Mouse (Mus musculus): Measurements from ENCODE around the gene Cabp1. TPM values are rescaled to one million over a fixed set of nuclear protein-coding genes. Genes with fewer than 3 reads are reported as not detected.
A peak's percentile ranks its signal among the peaks of the same experiment; 100 is the strongest.

Gene Cabp1
- polyA plus RNA-seq, 1 experiment from 2014 or later = 6.6 TPM

DNA sequence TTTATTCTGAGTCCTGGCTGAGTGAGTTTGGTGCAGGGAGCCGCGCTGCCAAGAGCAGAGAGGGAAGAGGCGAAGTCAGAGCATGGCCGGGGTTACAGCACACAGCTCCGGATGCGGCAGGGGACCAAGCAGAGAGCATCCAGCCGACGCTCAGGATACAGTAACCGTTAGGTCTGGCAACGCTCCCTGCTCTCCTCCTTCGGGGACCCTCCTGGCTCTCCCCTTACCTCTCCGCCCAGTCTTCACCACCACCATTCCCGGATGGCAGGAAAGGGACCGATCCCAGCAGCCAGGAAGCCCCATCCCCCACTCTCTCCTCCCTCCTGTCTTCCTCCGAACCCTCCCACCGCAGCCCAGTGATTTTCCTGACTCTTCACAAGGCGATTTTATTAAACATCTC lies 20.7 kb upstream of the Cabp1 start:
- H3K4me2 ChIP-seq (ENCODE audit: low read length) = peak overlapping the region; percentile 64
- ATAC-seq (ENCODE audit: low FRiP score, low TSS enrichment) (peak; percentile 55; the same call in 1 of the 2 replicates), DNase-seq (peak; percentile 79)
- WGBS = 0% methylated on average over 17 of the region's 17 CpGs
- peak overlapping the region; percentile 71 for H3K27ac ChIP-seq (replicated peaks; ENCODE audit: low read depth, low read length)
- H3K9ac ChIP-seq (replicated peaks; ENCODE audit: low read length) = peak overlapping the region; percentile 64
- H3K4me3 ChIP-seq (replicated peaks; ENCODE audit: low read depth, low read length) = peak overlapping the region; percentile 39
- no peaks in the 10 kb centered on the region for H3K36me3 ChIP-seq (ENCODE audit: control insufficient read depth, insufficient read depth, low read length)
- peaks cover 7% of the 10 kb centered on the region; the same call in 1 of the 2 replicates for H3K4me1 ChIP-seq (ENCODE audit: control insufficient read depth, insufficient read depth, low read length)
- no peaks in the 10 kb centered on the region for H3K27me3 ChIP-seq (ENCODE audit: control insufficient read depth, insufficient read depth, low read length)
- no peaks in the 10 kb centered on the region for H3K9me3 ChIP-seq (ENCODE audit: control insufficient read depth, low read length)

DNA sequence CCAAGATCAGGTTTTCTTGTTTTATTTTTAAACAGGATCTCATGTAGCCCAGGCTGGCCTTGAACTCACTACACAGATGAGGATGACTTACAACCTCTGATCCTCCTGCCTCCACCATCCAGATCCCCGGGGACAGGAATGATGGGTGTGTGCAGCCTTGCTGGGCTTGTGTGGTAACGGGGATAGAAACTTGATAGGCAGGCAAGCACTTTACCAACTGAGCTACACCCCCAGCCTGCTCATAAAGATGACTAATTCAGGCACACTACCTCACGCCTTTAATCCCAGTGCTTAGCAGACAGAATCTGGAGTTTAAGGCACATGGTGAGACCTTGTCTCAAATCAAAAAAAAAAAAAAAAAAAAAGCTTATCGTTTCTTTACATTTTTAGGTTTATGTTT lies 18.7 kb upstream of the Cabp1 start:
- WGBS = 72% methylated on average over 4 of the region's 4 CpGs
- no peak overlapping the region for H3K4me2 ChIP-seq (ENCODE audit: low read length)
- no peak for ATAC-seq (ENCODE audit: low FRiP score, low TSS enrichment)
- H3K4me1 ChIP-seq (ENCODE audit: control insufficient read depth, insufficient read depth, low read length) = peaks cover 7% of the 10 kb centered on the region; the same call in 1 of the 2 replicates
- DNase-seq = no peak
- H3K36me3 ChIP-seq (ENCODE audit: control insufficient read depth, insufficient read depth, low read length) = no peaks in the 10 kb centered on the region
- no peak overlapping the region for H3K27ac ChIP-seq (replicated peaks; ENCODE audit: low read depth, low read length)
- no peaks in the 10 kb centered on the region for H3K9me3 ChIP-seq (ENCODE audit: control insufficient read depth, low read length)
- H3K27me3 ChIP-seq (ENCODE audit: control insufficient read depth, insufficient read depth, low read length) = no peaks in the 10 kb centered on the region
- H3K9ac ChIP-seq (replicated peaks; ENCODE audit: low read length) = no peak overlapping the region
- no peak overlapping the region for H3K4me3 ChIP-seq (replicated peaks; ENCODE audit: low read depth, low read length)

GRCm38 (mm10) chr5:115212451-115212850 lies 18.3 kb upstream of the Cabp1 start:
- DNase-seq = no peak
- H3K4me1 ChIP-seq (ENCODE audit: control insufficient read depth, insufficient read depth, low read length) = peaks cover 7% of the 10 kb centered on the region; the same call in 1 of the 2 replicates
- no peak overlapping the region for H3K4me3 ChIP-seq (replicated peaks; ENCODE audit: low read depth, low read length)
- ATAC-seq (ENCODE audit: low FRiP score, low TSS enrichment) = no peak
- no peak overlapping the region for H3K27ac ChIP-seq (replicated peaks; ENCODE audit: low read depth, low read length)
- no peaks in the 10 kb centered on the region for H3K9me3 ChIP-seq (ENCODE audit: control insufficient read depth, low read length)
- no peak overlapping the region for H3K9ac ChIP-seq (replicated peaks; ENCODE audit: low read length)
- H3K27me3 ChIP-seq (ENCODE audit: control insufficient read depth, insufficient read depth, low read length) = no peaks in the 10 kb centered on the region
- H3K36me3 ChIP-seq (ENCODE audit: control insufficient read depth, insufficient read depth, low read length) = no peaks in the 10 kb centered on the region
- 79% methylated on average over 9 of the region's 9 CpGs for WGBS
- H3K4me2 ChIP-seq (ENCODE audit: low read length) = no peak overlapping the region

DNA sequence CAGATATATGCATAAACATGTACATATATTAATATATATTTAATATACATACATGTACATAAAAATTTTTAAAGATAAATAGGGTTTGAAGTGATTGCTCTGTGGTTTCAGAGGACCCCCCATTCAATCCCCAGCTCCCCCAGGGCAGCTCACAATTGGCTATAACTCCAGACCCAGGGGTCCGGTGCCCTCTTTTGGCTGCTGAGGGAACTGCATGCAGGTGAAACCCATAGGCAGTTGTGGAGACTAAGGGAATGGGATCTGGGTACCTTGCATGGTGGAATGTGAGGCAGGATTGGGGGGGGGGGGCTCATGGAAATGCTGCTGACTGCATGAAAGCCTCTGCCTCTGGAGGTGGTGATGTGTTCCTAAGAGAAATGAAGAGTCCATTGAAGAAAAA lies 16.2 kb upstream of the Cabp1 start:
- 13% methylated on average over 1 of the region's 1 CpGs for WGBS
- H3K27me3 ChIP-seq (ENCODE audit: control insufficient read depth, insufficient read depth, low read length) = no peaks in the 10 kb centered on the region
- H3K27ac ChIP-seq (replicated peaks; ENCODE audit: low read depth, low read length) = no peak overlapping the region
- no peak overlapping the region for H3K4me2 ChIP-seq (ENCODE audit: low read length)
- no peak overlapping the region for H3K4me3 ChIP-seq (replicated peaks; ENCODE audit: low read depth, low read length)
- no peaks in the 10 kb centered on the region for H3K9me3 ChIP-seq (ENCODE audit: control insufficient read depth, low read length)
- H3K9ac ChIP-seq (replicated peaks; ENCODE audit: low read length) = no peak overlapping the region
- H3K36me3 ChIP-seq (ENCODE audit: control insufficient read depth, insufficient read depth, low read length) = no peaks in the 10 kb centered on the region
- H3K4me1 ChIP-seq (ENCODE audit: control insufficient read depth, insufficient read depth, low read length) = peaks cover 3% of the 10 kb centered on the region; the same call in 1 of the 2 replicates
- DNase-seq (peak; percentile 34), ATAC-seq (ENCODE audit: low FRiP score, low TSS enrichment) (no peak)

GRCm38 (mm10) chr5:115208601-115209000 lies 14.4 kb upstream of the Cabp1 start:
- no peak for DNase-seq
- 65% methylated on average over 5 of the region's 5 CpGs for WGBS
- Histone ChIP-seq H3K4me3 (replicated peaks; ENCODE audit: low read depth, low read length) (no peak overlapping the region), H3K9ac (replicated peaks; ENCODE audit: low read length) (no peak overlapping the region), H3K27me3 (ENCODE audit: control insufficient read depth, insufficient read depth, low read length) (no peaks in the 10 kb centered on the region), H3K9me3 (ENCODE audit: control insufficient read depth, low read length) (no peaks in the 10 kb centered on the region), H3K4me2 (ENCODE audit: low read length) (no peak overlapping the region), H3K27ac (replicated peaks; ENCODE audit: low read depth, low read length) (no peak overlapping the region), H3K4me1 (ENCODE audit: control insufficient read depth, insufficient read depth, low read length) (peaks cover 7% of the 10 kb centered on the region), H3K36me3 (ENCODE audit: control insufficient read depth, insufficient read depth, low read length) (no peaks in the 10 kb centered on the region)
- no peak for ATAC-seq (ENCODE audit: low FRiP score, low TSS enrichment)

GRCm38 (mm10) chr5:115207892-115208291 lies 13.7 kb upstream of the Cabp1 start:
- no peak for ATAC-seq (ENCODE audit: low FRiP score, low TSS enrichment)
- no peaks in the 10 kb centered on the region for H3K36me3 ChIP-seq (ENCODE audit: control insufficient read depth, insufficient read depth, low read length)
- H3K27ac ChIP-seq (replicated peaks; ENCODE audit: low read depth, low read length) = no peak overlapping the region
- H3K27me3 ChIP-seq (ENCODE audit: control insufficient read depth, insufficient read depth, low read length) = no peaks in the 10 kb centered on the region
- no peak overlapping the region for H3K4me3 ChIP-seq (replicated peaks; ENCODE audit: low read depth, low read length)
- DNase-seq = no peak
- H3K4me2 ChIP-seq (ENCODE audit: low read length) = no peak overlapping the region
- H3K9me3 ChIP-seq (ENCODE audit: control insufficient read depth, low read length) = no peaks in the 10 kb centered on the region
- whole genome bisulfite sequencing = 14% methylated on average over 10 of the region's 16 CpGs
- H3K9ac ChIP-seq (replicated peaks; ENCODE audit: low read length) = no peak overlapping the region
- peaks cover 8% of the 10 kb centered on the region for H3K4me1 ChIP-seq (ENCODE audit: control insufficient read depth, insufficient read depth, low read length)

DNA sequence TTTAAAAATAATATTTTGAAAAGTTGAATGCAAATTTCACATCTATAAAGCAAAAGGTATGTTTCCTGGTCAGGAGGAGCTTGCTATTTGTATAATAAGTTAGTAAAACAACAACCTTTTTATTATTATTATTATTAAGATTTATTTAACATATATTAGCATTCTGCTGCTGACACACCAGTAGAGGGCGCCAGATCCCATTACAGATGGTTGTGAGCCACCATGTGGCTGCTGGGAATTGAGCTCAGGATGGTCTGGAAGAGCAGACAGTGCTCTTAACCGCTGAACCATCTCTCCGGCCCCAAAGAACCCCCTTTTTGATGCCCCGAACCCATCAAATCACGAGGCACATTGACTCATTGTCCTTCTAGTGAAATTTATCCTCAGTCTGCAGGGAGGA lies 13.1 kb upstream of the Cabp1 start:
- Histone ChIP-seq H3K27ac (replicated peaks; ENCODE audit: low read depth, low read length) (no peak overlapping the region), H3K9ac (replicated peaks; ENCODE audit: low read length) (no peak overlapping the region), H3K4me3 (replicated peaks; ENCODE audit: low read depth, low read length) (no peak overlapping the region), H3K27me3 (ENCODE audit: control insufficient read depth, insufficient read depth, low read length) (no peaks in the 10 kb centered on the region), H3K9me3 (ENCODE audit: control insufficient read depth, low read length) (no peaks in the 10 kb centered on the region), H3K36me3 (ENCODE audit: control insufficient read depth, insufficient read depth, low read length) (no peaks in the 10 kb centered on the region), H3K4me2 (ENCODE audit: low read length) (no peak overlapping the region), H3K4me1 (ENCODE audit: control insufficient read depth, insufficient read depth, low read length) (peaks cover 8% of the 10 kb centered on the region)
- ATAC-seq (ENCODE audit: low FRiP score, low TSS enrichment) (no peak), DNase-seq (no peak)
- WGBS = 61% methylated on average over 5 of the region's 5 CpGs

GRCm38 (mm10) chr5:115204562-115205311 lies 10.6 kb upstream of the Cabp1 start:
- Histone ChIP-seq H3K9ac (replicated peaks; ENCODE audit: low read length) (peak overlapping the region; percentile 30; the same call in 1 of the 2 replicates), H3K27me3 (ENCODE audit: control insufficient read depth, insufficient read depth, low read length) (no peaks in the 10 kb centered on the region), H3K4me1 (ENCODE audit: control insufficient read depth, insufficient read depth, low read length) (peaks cover 8% of the 10 kb centered on the region), H3K36me3 (ENCODE audit: control insufficient read depth, insufficient read depth, low read length) (no peaks in the 10 kb centered on the region), H3K27ac (replicated peaks; ENCODE audit: low read depth, low read length) (peak overlapping the region; percentile 65), H3K4me3 (replicated peaks; ENCODE audit: low read depth, low read length) (peak overlapping the region; percentile 13; the same call in 1 of the 2 replicates), H3K9me3 (ENCODE audit: control insufficient read depth, low read length) (no peaks in the 10 kb centered on the region), H3K4me2 (ENCODE audit: low read length) (peak overlapping the region; percentile 51)
- 3% methylated on average over 31 of the region's 31 CpGs for WGBS
- DNase-seq (peak; percentile 86), ATAC-seq (ENCODE audit: low FRiP score, low TSS enrichment) (peak; percentile 76; the same call in 1 of the 2 replicates)
